Mouse (Mus musculus) heart, embryonic 14.5 days (tissue): ENCODE measurements at regions not wholly inside any gene's neighbourhood (a gene's known extent, or its start where the extent isn't known, plus 50 kb on each side); places are given as distances from the start of the nearest gene placed in this dataset.

Source experiments
- ATAC-seq: fragments of 200-750 bp; cut with Nextera tagmentation; 2 replicates; pipeline ENCODE4 v1.8.0; 2017; ENCODE audit warnings: low read depth, moderate TSS enrichment; ENCODE audit not compliant: insufficient number of reproducible peaks, insufficient read depth, low FRiP score
- H3K27ac ChIP-seq, 2 experiments: fragments of 200-500 bp in 1 of 2; fragments of 300-500 bp in 1 of 2; sonication (generic) in 1 of 2; replicated peaks in 1 of 2; 2 replicates each; pipeline ENCODE4 v1.5.1; 2012 to 2014; ENCODE audit warnings: low read depth in 2 of 2, low read length in 2 of 2, control low read depth in 1 of 2, mild to moderate bottlenecking in 1 of 2, mixed read lengths in 1 of 2; ENCODE audit not compliant: control insufficient read depth in 1 of 2, insufficient read depth in 1 of 2
- H3K27me3 ChIP-seq: fragments of 300-500 bp; sonication (generic); 2 replicates; pipeline ENCODE4 v1.6.1; 2014; ENCODE audit warnings: mild to moderate bottlenecking, low read length, control low read depth; ENCODE audit not compliant: control insufficient read depth, insufficient read depth
- H3K36me3 ChIP-seq: fragments of 300-500 bp; sonication (generic); 2 replicates; pipeline ENCODE4 v1.6.1; 2014; ENCODE audit warnings: mild to moderate bottlenecking, control low read depth, low read length, mixed read lengths; ENCODE audit not compliant: control insufficient read depth, insufficient read depth
- H3K4me1 ChIP-seq, 2 experiments: fragments of 200-500 bp in 1 of 2; fragments of 300-500 bp in 1 of 2; sonication (generic) in 1 of 2; 2 replicates each; pipeline ENCODE4 v1.6.1; 2012 to 2014; ENCODE audit warnings: low read length in 2 of 2, control low read depth in 1 of 2, mixed read lengths in 1 of 2; ENCODE audit not compliant: control insufficient read depth in 2 of 2, insufficient read depth in 2 of 2
- H3K4me2 ChIP-seq: fragments of 300-500 bp; sonication (generic); 2 replicates; pipeline ENCODE4 v1.6.1; 2014; ENCODE audit warnings: mild to moderate bottlenecking, low read length
- H3K4me3 ChIP-seq, 2 experiments: fragments of 200-500 bp in 1 of 2; fragments of 300-500 bp in 1 of 2; sonication (generic) in 1 of 2; 2 replicates each; pipeline ENCODE4 v1.5.1; 2012 to 2014; ENCODE audit warnings: low read length in 2 of 2, mild to moderate bottlenecking in 2 of 2, control low read depth in 1 of 2, low read depth in 1 of 2, moderate library complexity in 1 of 2; ENCODE audit not compliant: control insufficient read depth in 1 of 2, insufficient read depth in 1 of 2
- H3K9ac ChIP-seq: fragments of 300-500 bp; sonication (generic); 2 replicates; pipeline ENCODE4 v1.6.1; 2014; ENCODE audit warnings: mild to moderate bottlenecking, low read length
- H3K9me3 ChIP-seq: fragments of 300-500 bp; sonication (generic); 2 replicates; pipeline ENCODE4 v1.6.1; 2016; ENCODE audit warnings: low read length, control low read depth; ENCODE audit not compliant: control insufficient read depth
- WGBS: fragments of 180-500 bp; shearing (Covaris S2); extraction: QIAGEN DNeasy Blood & Tissue Kit; methylation state at CpG from one replicate; pipeline ENCODE4 v1.1.7; 2014; 5-methylcytosine and 5-hydroxymethylcytosine counted together

GRCm38 (mm10) chr4:152663482-152663881, 185.8 kb upstream of the Kcnab2 start:
- Histone ChIP-seq H3K36me3 (no peaks in the 10 kb centered on the region), H3K4me3 (no peak overlapping the region), H3K4me1 (no peaks in the 10 kb centered on the region), H3K27me3 (no peaks in the 10 kb centered on the region), H3K9ac (no peak overlapping the region), H3K4me2 (no peak overlapping the region), H3K27ac (no peak overlapping the region), H3K9me3 (0 out of 2 replicates have a peak, but pooled peaks cover 5% of the 10 kb centered on the region)
- 42% methylated on average over 8 of the region's 8 CpGs for WGBS
- no peak for ATAC-seq

- no peaks in the 10 kb centered on the region for H3K36me3 ChIP-seq
- H3K27ac ChIP-seq, result no peak overlapping the region
- no peak overlapping the region for H3K9ac ChIP-seq
- ATAC-seq, result no peak
- H3K4me3 ChIP-seq, result no peak overlapping the region
- H3K4me1 ChIP-seq, result no peaks in the 10 kb centered on the region
- H3K4me2 ChIP-seq, result no peak overlapping the region
- 0 out of 2 replicates have a peak, but pooled peaks cover 5% of the 10 kb centered on the region for H3K9me3 ChIP-seq
- no peaks in the 10 kb centered on the region for H3K27me3 ChIP-seq
- WGBS, result 90% methylated on average over 12 of the region's 12 CpGs
Measured at GRCm38 (mm10) chr4:152663069-152663468, 185.4 kb upstream of the Kcnab2 start.

- Histone ChIP-seq H3K36me3 (no peaks in the 10 kb centered on the region), H3K9me3 (0 out of 2 replicates have a peak, but pooled peaks cover 5% of the 10 kb centered on the region), H3K27ac (no peak overlapping the region), H3K9ac (no peak overlapping the region), H3K4me3 (no peak overlapping the region), H3K4me1 (no peaks in the 10 kb centered on the region), H3K27me3 (no peaks in the 10 kb centered on the region), H3K4me2 (no peak overlapping the region)
- 84% methylated on average over 11 of the region's 11 CpGs for WGBS
- ATAC-seq, result no peak
Measured at GRCm38 (mm10) chr4:152662439-152662838, 184.8 kb upstream of the Kcnab2 start.

GRCm38 (mm10) chr4:152650198-152650597, 172.5 kb upstream of the Kcnab2 start:
- Histone ChIP-seq H3K9me3 (no peaks in the 10 kb centered on the region), H3K36me3 (no peaks in the 10 kb centered on the region), H3K9ac (no peak overlapping the region), H3K27ac (no peak overlapping the region), H3K4me1 (no peaks in the 10 kb centered on the region), H3K27me3 (no peaks in the 10 kb centered on the region), H3K4me2 (no peak overlapping the region), H3K4me3 (no peak overlapping the region)
- 61% methylated on average over 8 of the region's 8 CpGs for WGBS
- ATAC-seq, result no peak

- ATAC-seq, result no peak
- H3K4me3 ChIP-seq, result no peak overlapping the region
- H3K27ac ChIP-seq, result no peak overlapping the region
- H3K4me2 ChIP-seq, result no peak overlapping the region
- H3K4me1 ChIP-seq, result no peaks in the 10 kb centered on the region
- H3K9ac ChIP-seq, result no peak overlapping the region
- WGBS, result 32% methylated on average over 7 of the region's 7 CpGs
- no peaks in the 10 kb centered on the region; the same call in 1 of the 2 replicates for H3K27me3 ChIP-seq
- H3K36me3 ChIP-seq, result no peaks in the 10 kb centered on the region
- no peaks in the 10 kb centered on the region for H3K9me3 ChIP-seq
Measured at GRCm38 (mm10) chr4:152647620-152648019, 169.9 kb upstream of the Kcnab2 start.

GRCm38 (mm10) chr4:152647084-152647483, 169.4 kb upstream of the Kcnab2 start:
- Histone ChIP-seq H3K27me3 (no peaks in the 10 kb centered on the region; the same call in 1 of the 2 replicates), H3K4me3 (no peak overlapping the region), H3K4me2 (no peak overlapping the region), H3K27ac (no peak overlapping the region), H3K9ac (no peak overlapping the region), H3K4me1 (no peaks in the 10 kb centered on the region), H3K9me3 (no peaks in the 10 kb centered on the region), H3K36me3 (no peaks in the 10 kb centered on the region)
- 89% methylated on average over 14 of the region's 14 CpGs for WGBS
- ATAC-seq, result no peak

GRCm38 (mm10) chr4:152637088-152637487, 159.4 kb upstream of the Kcnab2 start:
- Histone ChIP-seq H3K27ac (no peak overlapping the region), H3K27me3 (no peaks in the 10 kb centered on the region), H3K36me3 (no peaks in the 10 kb centered on the region), H3K4me1 (peaks cover 0 to 4% of the 10 kb centered on the region in 2 experiments; a peak in 1 of 4 replicates), H3K4me3 (no peak overlapping the region), H3K9me3 (no peaks in the 10 kb centered on the region), H3K9ac (no peak overlapping the region), H3K4me2 (no peak overlapping the region)
- ATAC-seq, result no peak
- 53% methylated on average over 6 of the region's 6 CpGs for WGBS

- Histone ChIP-seq H3K4me2 (no peak overlapping the region), H3K4me1 (peaks cover 0 to 4% of the 10 kb centered on the region in 2 experiments; a peak in 1 of 4 replicates), H3K4me3 (no peak overlapping the region), H3K27ac (no peak overlapping the region; a peak in 1 of 4 replicates), H3K27me3 (no peaks in the 10 kb centered on the region), H3K36me3 (no peaks in the 10 kb centered on the region), H3K9me3 (no peaks in the 10 kb centered on the region), H3K9ac (no peak overlapping the region)
- 15% methylated on average over 6 of the region's 6 CpGs for WGBS
- no peak for ATAC-seq
Measured at GRCm38 (mm10) chr4:152633896-152634295, 156.2 kb upstream of the Kcnab2 start.
